Mouse (Mus musculus) CH12.LX (cell line): ENCODE results near the gene 2210011C24Rik.

Experiments used
- CHD1 ChIP-seq: IDR thresholded peaks from 2 replicates; pipeline ENCODE4 v1.6.1; 2012; ENCODE audit warnings: low read depth, low read length, improper control_type of control experiment, inconsistent platforms
- CHD2 ChIP-seq: IDR thresholded peaks from 2 replicates; pipeline ENCODE4 v1.6.1; 2011; ENCODE audit warnings: low read length, improper control_type of control experiment
- CTCF ChIP-seq, 2 experiments: IDR thresholded peaks in 1 of 2; conservative IDR thresholded peaks in 1 of 2; 2 replicates each; pipeline ENCODE4 v1.5.1; 2011 to 2012; ENCODE audit warnings: low read depth in 2 of 2, low read length in 2 of 2, improper control_type of control experiment in 1 of 2, inconsistent platforms in 1 of 2, mild to moderate bottlenecking in 1 of 2, moderate library complexity in 1 of 2
- KAT2A ChIP-seq: IDR thresholded peaks from 2 replicates; pipeline ENCODE4 v1.6.1; 2012; ENCODE audit warnings: low read length, improper control_type of control experiment, inconsistent platforms; ENCODE audit not compliant: insufficient replicate concordance
- MAFK ChIP-seq: IDR thresholded peaks from 2 replicates; pipeline ENCODE4 v1.6.1; 2011; ENCODE audit warnings: low read length, improper control_type of control experiment; ENCODE audit not compliant: insufficient replicate concordance
- MAZ ChIP-seq: IDR thresholded peaks from 2 replicates; pipeline ENCODE4 v1.6.1; 2012; ENCODE audit warnings: low read depth, mild to moderate bottlenecking, inconsistent platforms, low read length, improper control_type of control experiment, moderate library complexity
- POLR2A ChIP-seq: IDR thresholded peaks from 2 replicates; pipeline ENCODE4 v1.6.1; 2011; ENCODE audit warnings: low read depth, mild to moderate bottlenecking, improper control_type of control experiment, low read length
- POLR2AphosphoS2 ChIP-seq: IDR thresholded peaks from 2 replicates; pipeline ENCODE4 v1.6.1; 2011; ENCODE audit warnings: low read depth, low read length, improper control_type of control experiment
- RAD21 ChIP-seq: IDR thresholded peaks from 2 replicates; pipeline ENCODE4 v1.6.1; 2011; ENCODE audit warnings: low read depth, mild to moderate bottlenecking, low read length, improper control_type of control experiment, moderate library complexity
- UBTF ChIP-seq: IDR thresholded peaks from 2 replicates; pipeline ENCODE4 v1.6.1; 2012; ENCODE audit warnings: low read depth, mild to moderate bottlenecking, inconsistent platforms, low read length, improper control_type of control experiment, moderate library complexity
- ZKSCAN1 ChIP-seq: IDR thresholded peaks from 2 replicates; pipeline ENCODE4 v1.6.1; 2012; ENCODE audit warnings: low read depth, inconsistent platforms, low read length, improper control_type of control experiment, borderline replicate concordance
- ZNF384 ChIP-seq: IDR thresholded peaks from 2 replicates; pipeline ENCODE4 v1.6.1; 2012; ENCODE audit warnings: low read depth, low read length, improper control_type of control experiment, inconsistent platforms

- TF ChIP-seq RAD21 (no peak), POLR2A (no peak), UBTF (no peak), ZNF384 (no peak), KAT2A (no peak), ZKSCAN1 (no peak), POLR2AphosphoS2 (no peak), CTCF (conservative IDR thresholded peaks at IDR 0.05 in 1 of 2, IDR thresholded peaks at IDR 0.05 in 1 of 2; ENCODE audit: low read depth in 2 of 2, low read length in 2 of 2) (no peak), CHD1 (no peak), CHD2 (no peak), MAFK (no peak), MAZ (no peak)
These were observed 22.7 kb downstream of the 2210011C24Rik start for GRCm38 (mm10) chr8:83989243-83989642.
